Mouse (Mus musculus) hindbrain, embryonic 14.5 days (tissue): ENCODE measurements at regions not wholly inside any gene's neighbourhood (a gene's known extent, or its start where the extent isn't known, plus 50 kb on each side); places are given as distances from the start of the nearest gene placed in this dataset.

Source experiments
- ATAC-seq: fragments of 200-750 bp; cut with Nextera tagmentation; 2 replicates; pipeline ENCODE4 v1.8.0; 2017; ENCODE audit warnings: moderate number of reproducible peaks, mild to moderate bottlenecking, moderate TSS enrichment, moderate library complexity; ENCODE audit not compliant: low FRiP score
- DNase-seq: peaks from one replicate; pipeline ENCODE4 v3.0.0-alpha.2; 2015; ENCODE audit warnings: low spot score
- H3K27ac ChIP-seq: fragments of 300-500 bp; sonication (generic); 2 replicates; pipeline ENCODE4 v1.5.1; 2014; ENCODE audit warnings: mild to moderate bottlenecking, moderate library complexity
- H3K27me3 ChIP-seq: fragments of 300-500 bp; sonication (generic); 2 replicates; pipeline ENCODE4 v1.6.1; 2014; ENCODE audit warnings: mild to moderate bottlenecking, low read length, mixed read lengths; ENCODE audit not compliant: control insufficient read depth, insufficient read depth
- H3K36me3 ChIP-seq: fragments of 300-500 bp; sonication (generic); replicated peaks from 2 replicates; pipeline ENCODE4 v1.6.1; 2014; ENCODE audit not compliant: control insufficient read depth, insufficient read depth
- H3K4me1 ChIP-seq: fragments of 300-500 bp; sonication (generic); replicated peaks from 2 replicates; pipeline ENCODE4 v1.6.1; 2014; ENCODE audit warnings: antibody characterized with exemption, low read length, mixed read lengths; ENCODE audit not compliant: control insufficient read depth, insufficient read depth
- H3K4me2 ChIP-seq: fragments of 300-500 bp; sonication (generic); replicated peaks from 2 replicates; pipeline ENCODE4 v1.6.1; 2014; ENCODE audit warnings: mild to moderate bottlenecking, moderate library complexity
- H3K4me3 ChIP-seq: fragments of 300-500 bp; sonication (generic); replicated peaks from 2 replicates; pipeline ENCODE4 v1.5.1; 2014; ENCODE audit warnings: mild to moderate bottlenecking, low read length
- H3K9ac ChIP-seq: fragments of 300-500 bp; sonication (generic); 2 replicates; pipeline ENCODE4 v1.6.1; 2014
- H3K9me3 ChIP-seq: fragments of 300-500 bp; sonication (generic); 2 replicates; pipeline ENCODE4 v1.6.1; 2016; ENCODE audit warnings: low read length; ENCODE audit not compliant: control insufficient read depth
- WGBS: fragments of 180-500 bp; shearing (Covaris S2); extraction: QIAGEN DNeasy Blood & Tissue Kit; methylation state at CpG from one replicate; pipeline ENCODE4 v1.1.7; 2014; 5-methylcytosine and 5-hydroxymethylcytosine counted together

DNA sequence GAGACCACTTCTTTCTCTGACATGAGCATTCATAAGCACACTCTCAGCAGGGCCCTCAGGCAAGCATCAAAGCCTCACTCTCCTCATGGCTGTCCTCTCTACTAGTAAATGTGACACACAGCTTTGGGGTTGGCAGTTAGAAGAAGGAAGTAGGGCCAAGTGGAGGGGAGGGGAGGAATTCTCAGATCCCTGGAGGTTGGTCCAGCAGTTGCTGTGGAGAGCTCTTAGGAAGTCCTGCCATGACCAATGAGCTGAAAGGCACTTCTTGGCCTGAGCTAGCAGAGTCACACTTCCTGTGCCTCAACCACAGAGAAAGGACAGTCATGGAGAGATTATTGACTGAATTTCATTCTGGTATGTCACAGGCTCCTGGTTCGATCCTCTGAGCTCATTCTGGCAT, 398.8 kb downstream of the Tns1 start:
- no peaks in the 10 kb centered on the region for H3K36me3 ChIP-seq

DNA sequence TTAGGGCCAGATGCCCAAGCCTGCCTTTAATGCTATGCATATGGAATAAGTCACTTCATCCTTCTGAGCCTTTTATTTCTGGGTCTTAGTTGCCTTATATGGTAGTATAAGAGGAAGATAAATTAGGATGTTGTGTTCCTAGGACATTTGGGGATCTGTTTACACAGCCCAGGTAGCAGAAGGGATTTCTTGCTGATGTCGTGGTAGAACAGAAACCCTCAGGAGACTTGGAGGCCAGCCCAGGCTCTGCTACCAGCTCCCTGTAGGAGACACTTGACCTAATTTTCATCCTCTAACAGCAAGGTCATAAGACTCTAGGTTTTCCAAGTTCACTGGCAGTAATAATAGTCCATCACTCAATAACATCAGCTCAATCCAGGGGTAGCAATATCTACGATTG, 399.7 kb downstream of the Tns1 start:
- Histone ChIP-seq H3K4me1 (no peaks in the 10 kb centered on the region), H3K9ac (no peak overlapping the region), H3K4me3 (no peak overlapping the region), H3K4me2 (no peak overlapping the region), H3K27ac (no peak overlapping the region), H3K27me3 (no peaks in the 10 kb centered on the region), H3K36me3 (no peaks in the 10 kb centered on the region), H3K9me3 (no peaks in the 10 kb centered on the region)
- ATAC-seq: no peak
- no peak for DNase-seq
- 72% methylated on average over 2 of the region's 2 CpGs for WGBS

More for the DNA sequence above, 398.8 kb downstream of the Tns1 start:
- ATAC-seq (no peak), DNase-seq (no peak)
- no peak overlapping the region for H3K4me3 ChIP-seq
- H3K9me3 ChIP-seq: no peaks in the 10 kb centered on the region
- no peak overlapping the region for H3K27ac ChIP-seq
- no peaks in the 10 kb centered on the region for H3K27me3 ChIP-seq
- 100% methylated on average over 1 of the region's 1 CpGs for WGBS
- no peak overlapping the region for H3K9ac ChIP-seq
- no peaks in the 10 kb centered on the region for H3K4me1 ChIP-seq
- H3K4me2 ChIP-seq: no peak overlapping the region

DNA sequence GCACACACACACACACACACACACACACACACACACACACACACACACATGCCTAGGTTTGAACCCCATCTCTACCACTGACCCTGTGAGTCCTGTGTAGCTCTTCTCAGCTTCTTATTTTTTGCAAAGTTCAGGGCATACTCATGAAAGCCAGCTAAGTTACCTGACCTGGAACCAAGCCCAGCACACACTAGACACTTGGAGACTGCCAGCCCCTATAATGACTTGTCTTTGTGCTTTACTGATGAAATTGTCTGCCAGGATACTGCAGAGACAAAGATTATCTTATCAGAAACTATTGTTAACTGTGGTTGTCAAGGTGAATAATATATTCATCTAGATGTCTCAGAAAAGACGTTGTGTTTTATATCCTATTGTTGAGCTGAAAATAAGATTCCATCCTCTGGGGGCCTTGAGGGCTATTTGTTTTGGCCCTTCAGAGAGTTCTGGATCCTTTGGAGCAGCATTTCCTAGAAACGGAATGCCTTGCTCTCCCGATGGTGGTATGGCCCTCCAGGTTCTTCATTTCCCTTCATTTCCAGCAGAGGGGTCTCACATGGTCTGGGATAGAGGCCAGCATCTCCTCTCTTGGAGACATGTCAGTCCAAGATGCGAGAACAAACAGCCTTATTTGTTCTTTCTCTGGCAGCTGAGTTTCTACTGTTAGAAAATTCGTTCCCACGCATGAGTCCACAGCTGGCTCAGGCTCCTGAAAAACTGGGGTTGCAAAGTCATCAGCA, 402.6 kb downstream of the Tns1 start:
- no peaks in the 10 kb centered on the region for H3K9me3 ChIP-seq
- H3K4me1 ChIP-seq: no peaks in the 10 kb centered on the region
- no peak overlapping the region for H3K4me3 ChIP-seq
- H3K4me2 ChIP-seq: no peak overlapping the region
- H3K27ac ChIP-seq: no peak overlapping the region
- H3K36me3 ChIP-seq: no peaks in the 10 kb centered on the region
- H3K27me3 ChIP-seq: no peaks in the 10 kb centered on the region
- no peak for DNase-seq
- no peak for ATAC-seq
- 66% methylated on average over 6 of the region's 6 CpGs for WGBS
- no peak overlapping the region for H3K9ac ChIP-seq

DNA sequence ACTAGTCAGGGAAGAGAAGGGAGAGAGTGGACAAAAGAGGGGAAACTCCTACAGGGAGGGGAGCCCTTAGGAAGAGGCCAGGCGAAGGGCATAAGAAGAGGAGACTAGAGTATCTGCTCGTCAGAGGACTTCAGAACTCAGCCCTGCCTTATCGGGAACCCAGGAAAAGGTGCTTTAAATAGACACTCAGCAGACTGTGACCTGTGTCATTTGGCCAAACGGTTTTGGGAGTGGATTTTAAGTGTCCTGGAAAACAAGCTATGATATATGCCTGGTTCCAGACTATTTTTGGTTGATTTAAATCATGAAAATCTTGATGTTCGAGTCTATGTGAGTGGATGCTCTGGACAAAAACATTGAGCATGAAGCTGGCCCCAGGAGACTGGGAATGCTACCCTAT, 405.8 kb downstream of the Tns1 start:
- no peak for ATAC-seq
- WGBS: 83% methylated on average over 5 of the region's 5 CpGs
- H3K27ac ChIP-seq: no peak overlapping the region
- H3K36me3 ChIP-seq: no peaks in the 10 kb centered on the region
- no peaks in the 10 kb centered on the region for H3K4me1 ChIP-seq
- H3K4me2 ChIP-seq: no peak overlapping the region
- no peak overlapping the region for H3K4me3 ChIP-seq
- no peak for DNase-seq
- no peaks in the 10 kb centered on the region for H3K27me3 ChIP-seq
- H3K9me3 ChIP-seq: no peaks in the 10 kb centered on the region
- no peak overlapping the region for H3K9ac ChIP-seq

GRCm38 (mm10) chr1:73717401-73717800, 406.8 kb downstream of the Tns1 start:
- DNase-seq (no peak), ATAC-seq (no peak)
- H3K27me3 ChIP-seq: no peaks in the 10 kb centered on the region
- H3K4me1 ChIP-seq: no peaks in the 10 kb centered on the region
- no peak overlapping the region for H3K27ac ChIP-seq
- H3K36me3 ChIP-seq: no peaks in the 10 kb centered on the region
- 73% methylated on average over 7 of the region's 7 CpGs for WGBS
- H3K4me2 ChIP-seq: no peak overlapping the region
- H3K4me3 ChIP-seq: no peak overlapping the region
- H3K9me3 ChIP-seq: no peaks in the 10 kb centered on the region
- no peak overlapping the region for H3K9ac ChIP-seq

GRCm38 (mm10) chr1:73716901-73717300, 407.3 kb downstream of the Tns1 start:
- ATAC-seq (no peak), DNase-seq (no peak)
- no peak overlapping the region for H3K27ac ChIP-seq
- no peak overlapping the region for H3K9ac ChIP-seq
- H3K4me3 ChIP-seq: no peak overlapping the region
- H3K4me2 ChIP-seq: no peak overlapping the region
- H3K9me3 ChIP-seq: no peaks in the 10 kb centered on the region
- no peaks in the 10 kb centered on the region for H3K27me3 ChIP-seq
- no peaks in the 10 kb centered on the region for H3K36me3 ChIP-seq
- H3K4me1 ChIP-seq: no peaks in the 10 kb centered on the region

DNA sequence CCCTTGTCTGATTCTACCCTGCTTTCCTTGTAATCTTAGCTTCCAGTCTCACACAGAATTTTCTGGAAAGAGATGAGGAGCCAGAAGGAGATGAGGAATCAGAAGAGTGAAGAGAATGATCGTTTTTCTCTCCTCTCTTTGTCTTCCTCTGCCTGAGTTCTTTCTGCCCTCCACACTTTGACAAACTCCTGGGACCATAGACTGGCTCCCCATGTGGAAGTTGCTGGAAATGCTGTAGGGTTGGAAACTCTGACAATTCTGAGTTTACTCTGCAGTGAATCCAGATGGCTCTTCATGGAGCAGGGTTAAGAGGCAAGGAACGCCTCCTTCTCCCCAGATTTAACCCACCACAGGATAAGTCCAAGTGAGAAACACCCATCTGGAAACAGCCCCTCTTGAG, 408.7 kb downstream of the Tns1 start:
- no peak overlapping the region for H3K4me3 ChIP-seq
- WGBS: 85% methylated on average over 2 of the region's 2 CpGs
- ATAC-seq: no peak

GRCm38 (mm10) chr1:73702428-73702842, 421.8 kb downstream of the Tns1 start:
- Histone ChIP-seq H3K9ac (no peak overlapping the region), H3K9me3 (peaks cover 7% of the 10 kb centered on the region; the same call in 1 of the 2 replicates), H3K4me1 (no peaks in the 10 kb centered on the region), H3K4me3 (no peak overlapping the region), H3K27ac (no peak overlapping the region), H3K36me3 (no peaks in the 10 kb centered on the region), H3K27me3 (no peaks in the 10 kb centered on the region), H3K4me2 (no peak overlapping the region)
- DNase-seq (no peak), ATAC-seq (no peak)
- 57% methylated on average over 4 of the region's 4 CpGs for WGBS

More for the DNA sequence above, 408.7 kb downstream of the Tns1 start:
- Histone ChIP-seq H3K9me3 (no peaks in the 10 kb centered on the region), H3K4me2 (no peak overlapping the region), H3K27me3 (no peaks in the 10 kb centered on the region), H3K27ac (no peak overlapping the region), H3K9ac (no peak overlapping the region), H3K4me1 (no peaks in the 10 kb centered on the region), H3K36me3 (no peaks in the 10 kb centered on the region)
- DNase-seq: no peak

GRCm38 (mm10) chr1:73693537-73693936, 430.7 kb downstream of the Tns1 start:
- WGBS: 34% methylated on average over 2 of the region's 2 CpGs
- no peak for DNase-seq
- Histone ChIP-seq H3K27ac (no peak overlapping the region), H3K9ac (no peak overlapping the region), H3K9me3 (no peaks in the 10 kb centered on the region), H3K27me3 (no peaks in the 10 kb centered on the region), H3K4me2 (no peak overlapping the region), H3K36me3 (no peaks in the 10 kb centered on the region), H3K4me3 (no peak overlapping the region), H3K4me1 (no peaks in the 10 kb centered on the region)
- no peak for ATAC-seq

GRCm38 (mm10) chr1:73685734-73686133, 438.5 kb downstream of the Tns1 start:
- H3K27me3 ChIP-seq: no peaks in the 10 kb centered on the region
- no peak overlapping the region for H3K4me2 ChIP-seq
- H3K9me3 ChIP-seq: no peaks in the 10 kb centered on the region
- no peak for ATAC-seq
- no peak overlapping the region for H3K9ac ChIP-seq
- no peaks in the 10 kb centered on the region for H3K36me3 ChIP-seq
- WGBS: 80% methylated on average over 4 of the region's 4 CpGs
- H3K27ac ChIP-seq: no peak overlapping the region
- no peaks in the 10 kb centered on the region for H3K4me1 ChIP-seq
- H3K4me3 ChIP-seq: no peak overlapping the region
- DNase-seq: no peak
